Mouse (Mus musculus) cortical plate, adult 2 months (tissue): ENCODE measurements around the gene Suclg2.
"Not testable (repeated sequence)": the region's sequence is repeated elsewhere in the genome, so short reads cannot be mapped to it uniquely, and the experiment has no call there.

Experiments
- CTCF ChIP-seq: fragments of 200-500 bp; IDR thresholded peaks from 2 replicates; pipeline ENCODE4 v1.5.1; 2011; ENCODE audit warnings: mild to moderate bottlenecking, control low read depth, low read length; ENCODE audit not compliant: insufficient read depth; ENCODE audit errors: extremely low read depth
- POLR2A ChIP-seq: fragments of 200-500 bp; IDR thresholded peaks from 2 replicates; pipeline ENCODE4 v1.6.1; 2011; ENCODE audit warnings: mild to moderate bottlenecking, low read length, control low read depth; ENCODE audit not compliant: insufficient read depth; ENCODE audit errors: extremely low read depth

- TF ChIP-seq CTCF, POLR2A: not testable (repeated sequence)
Observed at GRCm38 (mm10) chr6:95600731-95601130, 117.9 kb downstream of the Suclg2 start.
